Mouse (Mus musculus) embryonic fibroblast, embryonic 13.5 days (primary cell): ENCODE measurements around the gene Scarb1.

ENCODE experiments used
- CTCF ChIP-seq: IDR thresholded peaks from 2 replicates; pipeline ENCODE4 v1.5.1; 2011; ENCODE audit warnings: mild to moderate bottlenecking, control low read depth, low read length, moderate library complexity, borderline replicate concordance; ENCODE audit not compliant: insufficient read depth
- POLR2A ChIP-seq: IDR thresholded peaks from 2 replicates; pipeline ENCODE4 v1.6.1; 2011; ENCODE audit warnings: low read depth, mild to moderate bottlenecking, control low read depth, low read length, moderate library complexity

DNA sequence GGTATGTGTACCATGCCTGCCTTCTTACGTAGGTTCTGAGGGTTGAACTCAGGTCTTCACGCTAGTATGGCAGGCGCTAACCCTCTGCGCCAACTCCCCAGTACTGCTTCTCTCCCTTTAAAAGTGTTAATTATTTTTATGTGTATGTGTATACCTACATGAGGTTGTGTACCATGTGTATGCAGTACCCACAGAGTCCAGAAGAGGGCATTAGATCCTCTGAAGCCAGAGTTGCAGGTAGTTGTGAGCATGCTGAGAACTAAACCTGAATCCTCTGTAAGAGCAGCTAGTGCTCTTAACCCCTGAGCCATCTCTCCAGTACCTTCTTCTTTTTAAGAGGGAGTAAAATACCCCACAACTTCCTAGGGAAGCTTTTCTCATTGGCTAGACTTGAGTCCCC lies 113.2 kb downstream of the Scarb1 start:
- TF ChIP-seq CTCF (no peak), POLR2A (no peak)
